Comparison of ENCODE assay signal across 10 mouse cellular contexts in genomic region chr6:72215582-72215981, GRCm38 (mm10). TPM values are rescaled to one million over a fixed set of nuclear protein-coding genes. Genes with fewer than 3 reads are reported as not detected.
A peak's percentile ranks its signal among the peaks of the same experiment; 100 is the strongest.
DNase-seq lines count a peak whose midpoint lies in the region; ATAC-seq and TF ChIP-seq lines count a peak whose summit lies in the region.
"Had no signal": no experiment of that assay in that cellular context is flagged by ENCODE, and none has a peak within 500 bp of the region (broad histone marks: within the 10 kb centered on the region; RNA-seq: fewer than 3 reads in every experiment).

No protein-coding gene starts in this region.

- no peak overlapping the region for H3K4me2 ChIP-seq in liver, embryonic 11.5 days
- H3K4me2 ChIP-seq in liver, embryonic 12.5 days: no peak overlapping the region
- peak overlapping the region; percentile 56 for H3K4me2 ChIP-seq in forebrain, embryonic 13.5 days
- no peak overlapping the region for H3K4me2 ChIP-seq in hindbrain, postnatal 0 days (ENCODE audit: low read depth, low read length)
- no peak overlapping the region; the same call in 1 of the 2 replicates for H3K4me2 ChIP-seq in neural tube, embryonic 14.5 days (ENCODE audit: low read depth, low read length)

- no peak overlapping the region for H3K4me3 ChIP-seq in liver, embryonic 11.5 days (ENCODE audit: low read depth, low read length)
- no peak overlapping the region for H3K4me3 ChIP-seq in liver, embryonic 12.5 days
- H3K4me3 ChIP-seq in forebrain, embryonic 13.5 days: no peak overlapping the region
- no peak overlapping the region for H3K4me3 ChIP-seq in hindbrain, postnatal 0 days (ENCODE audit: low read length)
- no peak overlapping the region for H3K4me3 ChIP-seq in neural tube, embryonic 14.5 days (ENCODE audit: low read depth, low read length)

- H3K9ac ChIP-seq in liver, embryonic 11.5 days (ENCODE audit: low read depth, low read length): no peak overlapping the region
- H3K9ac ChIP-seq in liver, embryonic 12.5 days: no peak overlapping the region
- H3K9ac ChIP-seq in forebrain, embryonic 13.5 days: 0 out of 2 replicates have a peak overlapping the region, but pooled peaks have one; percentile 6
- no peak overlapping the region for H3K9ac ChIP-seq in hindbrain, postnatal 0 days (replicated peaks; ENCODE audit: low read length)
- no peak overlapping the region for H3K9ac ChIP-seq in neural tube, embryonic 14.5 days (replicated peaks; ENCODE audit: low read depth, low read length)

- H3K36me3 ChIP-seq in liver, embryonic 11.5 days (ENCODE audit: control insufficient read depth, insufficient read depth, low read length): no peaks in the 10 kb centered on the region
- no peaks in the 10 kb centered on the region for H3K36me3 ChIP-seq in liver, embryonic 12.5 days
- no peaks in the 10 kb centered on the region for H3K36me3 ChIP-seq in forebrain, embryonic 13.5 days (ENCODE audit: poor library complexity, severe bottlenecking)
- H3K36me3 ChIP-seq in hindbrain, postnatal 0 days (ENCODE audit: insufficient read depth, low read length): no peaks in the 10 kb centered on the region
- H3K36me3 ChIP-seq in neural tube, embryonic 14.5 days (ENCODE audit: control insufficient read depth, insufficient read depth, low read length): no peaks in the 10 kb centered on the region

- no peak for TF ChIP-seq CTCF in hindbrain, postnatal 0 days (IDR thresholded peaks at IDR 0.05; ENCODE audit: low read depth)

- 50% methylated on average over 6 of the region's 6 CpGs for WGBS in liver, embryonic 11.5 days
- 54% methylated on average over 6 of the region's 6 CpGs for WGBS in liver, embryonic 12.5 days (ENCODE audit: insufficient replicate concordance)
- 32% methylated on average over 6 of the region's 6 CpGs for WGBS in forebrain, embryonic 13.5 days
- 38% methylated on average over 6 of the region's 6 CpGs for WGBS in hindbrain, postnatal 0 days
- WGBS in neural tube, embryonic 14.5 days: 19% methylated on average over 6 of the region's 6 CpGs

- H3K27me3 ChIP-seq in liver, embryonic 11.5 days (replicated peaks; ENCODE audit: control insufficient read depth, insufficient read depth, low read length): peaks cover 27% of the 10 kb centered on the region
- H3K27me3 ChIP-seq in liver, embryonic 12.5 days (replicated peaks): peaks cover 85% of the 10 kb centered on the region
- H3K27me3 ChIP-seq in forebrain, embryonic 13.5 days: peaks cover 14% of the 10 kb centered on the region; the same call in 1 of the 2 replicates
- no peaks in the 10 kb centered on the region for H3K27me3 ChIP-seq in hindbrain, postnatal 0 days (ENCODE audit: insufficient read depth, low read length)
- H3K27me3 ChIP-seq in neural tube, embryonic 14.5 days (ENCODE audit: control insufficient read depth, insufficient read depth, low read length): no peaks in the 10 kb centered on the region

- ATAC-seq in liver, embryonic 11.5 days (replicated peaks; ENCODE audit: low FRiP score): 0 out of 2 replicates have a peak, but pooled peaks have one; percentile 22
- ATAC-seq in liver, embryonic 12.5 days: no peak
- no peak for ATAC-seq in forebrain, embryonic 13.5 days
- no peak for ATAC-seq in hindbrain, postnatal 0 days
- ATAC-seq in neural tube, embryonic 14.5 days (ENCODE audit: low read depth): no peak

- no peak for DNase-seq in liver, embryonic 11.5 days (ENCODE audit: low spot score)
- no peak for DNase-seq in hindbrain, postnatal 0 days (ENCODE audit: low spot score)
- DNase-seq in cerebellum, postnatal 10 days: no peak
- DNase-seq in spleen, postnatal 14 days (ENCODE audit: low spot score in 2 of 2): no peak
- DNase-seq in layer of hippocampus, adult 9-11 months: no peak
- DNase-seq: cerebellum, postnatal 36 days; right cerebral cortex, postnatal 25 days had no signal

- H3K27ac ChIP-seq in liver, embryonic 11.5 days (ENCODE audit: low read depth, low read length): no peak overlapping the region
- H3K27ac ChIP-seq in liver, embryonic 12.5 days: no peak overlapping the region
- peak overlapping the region; percentile 93 for H3K27ac ChIP-seq in forebrain, embryonic 13.5 days
- peak overlapping the region; percentile 79; the same call in 1 of the 2 replicates for H3K27ac ChIP-seq in hindbrain, postnatal 0 days
- peak overlapping the region; percentile 80 for H3K27ac ChIP-seq in neural tube, embryonic 14.5 days (ENCODE audit: low read depth, low read length)

- peaks cover 11% of the 10 kb centered on the region for H3K4me1 ChIP-seq in liver, embryonic 11.5 days (replicated peaks; ENCODE audit: control insufficient read depth, insufficient read depth, low read length)
- H3K4me1 ChIP-seq in liver, embryonic 12.5 days: peaks cover 15% of the 10 kb centered on the region
- peaks cover 65% of the 10 kb centered on the region for H3K4me1 ChIP-seq in forebrain, embryonic 13.5 days
- H3K4me1 ChIP-seq in hindbrain, postnatal 0 days (ENCODE audit: insufficient read depth, low read length): peaks cover 43% of the 10 kb centered on the region
- peaks cover 32% of the 10 kb centered on the region for H3K4me1 ChIP-seq in neural tube, embryonic 14.5 days (ENCODE audit: control insufficient read depth, insufficient read depth, low read length)

- H3K9me3 ChIP-seq in liver, embryonic 11.5 days (ENCODE audit: control insufficient read depth, low read length): no peaks in the 10 kb centered on the region
- no peaks in the 10 kb centered on the region for H3K9me3 ChIP-seq in liver, embryonic 12.5 days (replicated peaks)
- H3K9me3 ChIP-seq in forebrain, embryonic 13.5 days (replicated peaks): no peaks in the 10 kb centered on the region
- no peaks in the 10 kb centered on the region for H3K9me3 ChIP-seq in hindbrain, postnatal 0 days (ENCODE audit: low read length)
- H3K9me3 ChIP-seq in neural tube, embryonic 14.5 days (ENCODE audit: control insufficient read depth, low read length): no peaks in the 10 kb centered on the region

RNA-seq across cellular contexts. Expression of gene Atoh8, which starts 19.8 kb away (rescaled TPM):
- 3.1 and 3.4 TPM in 2 replicates for polyA plus RNA-seq in liver, embryonic 11.5 days (2014; fragmentation: Nextera tagmentation; extraction: Ambion mirVana)
- 2.0 and 2.1 TPM in 2 replicates for polyA plus RNA-seq in liver, embryonic 12.5 days (2016; fragmentation: Nextera tagmentation; extraction: Ambion mirVana)
- polyA plus RNA-seq in forebrain, embryonic 13.5 days (2015; fragmentation: Nextera tagmentation; extraction: Ambion mirVana): 2.9 and 4.5 TPM in 2 replicates
- 6.5 and 8.1 TPM in 2 replicates for total RNA-seq in hindbrain, postnatal 0 days (2014; rRNA removed)
- 3.8 and 5.2 TPM in 2 replicates for polyA plus RNA-seq in hindbrain, postnatal 0 days (2015; fragmentation: Nextera tagmentation; extraction: Ambion mirVana)
- 1.1 and 2.4 TPM in 2 replicates for polyA plus RNA-seq in neural tube, embryonic 14.5 days (2014; fragmentation: Nextera tagmentation; extraction: Ambion mirVana)

Comparison
In these comparisons a context has a peak if more than half of its experiments do, and no peak if none do; other contexts are left out.
1. H3K27ac ChIP-seq: peak in forebrain, embryonic 13.5 days (single experiment), hindbrain, postnatal 0 days (single experiment) and neural tube, embryonic 14.5 days (single experiment); none in liver, embryonic 11.5 days (single experiment) and liver, embryonic 12.5 days (single experiment).